Mouse (Mus musculus) cerebellum, adult 2 months (tissue): ENCODE results near the gene Add3. TPM values are rescaled to one million over a fixed set of nuclear protein-coding genes. Genes with fewer than 3 reads are reported as not detected.

ENCODE experiments used
- DNase-seq, 2 experiments: peaks; one replicate each; pipeline ENCODE4 v3.0.0; 2021
- H3K27ac ChIP-seq: fragments of 200-500 bp; 2 replicates; pipeline ENCODE4 v1.5.1; 2012; ENCODE audit warnings: low read length, control low read depth, inconsistent platforms; ENCODE audit not compliant: insufficient read depth
- H3K27me3 ChIP-seq: fragments of 200-500 bp; 2 replicates; pipeline ENCODE4 v1.6.1; 2012; ENCODE audit warnings: inconsistent platforms, mild to moderate bottlenecking, low read length, moderate library complexity; ENCODE audit not compliant: control insufficient read depth, insufficient read depth
- H3K4me1 ChIP-seq: fragments of 200-500 bp; 2 replicates; pipeline ENCODE4 v1.6.1; 2011; ENCODE audit warnings: low read length; ENCODE audit not compliant: control insufficient read depth, insufficient read depth
- H3K4me3 ChIP-seq: fragments of 200-500 bp; replicated peaks from 2 replicates; pipeline ENCODE3; 2011; ENCODE audit warnings: mild to moderate bottlenecking, low read depth, low read length, control low read depth; ENCODE audit not compliant: insufficient read depth
- CTCF ChIP-seq: fragments of 200-500 bp; IDR thresholded peaks from 2 replicates; pipeline ENCODE4 v1.5.1; 2011; ENCODE audit warnings: low read depth, mild to moderate bottlenecking, control low read depth, low read length, moderate library complexity, borderline replicate concordance; ENCODE audit not compliant: insufficient read depth
- POLR2A ChIP-seq: fragments of 200-500 bp; IDR thresholded peaks from 2 replicates; pipeline ENCODE4 v1.6.1; 2011; ENCODE audit warnings: low read length, control low read depth, borderline replicate concordance; ENCODE audit not compliant: insufficient read depth
- WGBS: fragments of 180-500 bp; shearing (Covaris S2); methylation state at CpG from one replicate; pipeline ENCODE4 v1.1.7; 2018; 5-methylcytosine and 5-hydroxymethylcytosine counted together
- polyA plus RNA-seq: library from polyadenylated mRNA; depleted of rRNA; stranded (reverse); fragments of >200 nt; gene quantifications from 2 replicates; pipeline ENCODE4 v1.2.3, GENCODE M21; 2012

Gene Add3
- polyA plus RNA-seq, 1 experiment, result 80.2 TPM

GRCm38 (mm10) chr19:53106952-53107351, 33.3 kb upstream of the Add3 start:
- H3K4me1 ChIP-seq, result no peaks in the 10 kb centered on the region
- 79% methylated on average over 7 of the region's 7 CpGs for WGBS
- TF ChIP-seq CTCF, result 0 out of 2 replicates have a peak, but pooled peaks have one; percentile 7
- no peak for TF ChIP-seq POLR2A
- no peak for DNase-seq
- no peak overlapping the region for H3K27ac ChIP-seq
- H3K27me3 ChIP-seq, result no peaks in the 10 kb centered on the region
- no peak overlapping the region for H3K4me3 ChIP-seq

GRCm38 (mm10) chr19:53107361-53108247, 32.6 kb upstream of the Add3 start:
- no peak overlapping the region for H3K27ac ChIP-seq
- H3K4me1 ChIP-seq, result no peaks in the 10 kb centered on the region
- no peak overlapping the region for H3K4me3 ChIP-seq
- 81% methylated on average over 18 of the region's 18 CpGs for WGBS
- no peak for DNase-seq
- TF ChIP-seq CTCF (no peak), POLR2A (no peak)
- H3K27me3 ChIP-seq, result no peaks in the 10 kb centered on the region

GRCm38 (mm10) chr19:53111996-53112590, 28.1 kb upstream of the Add3 start:
- DNase-seq, result peak in 1 of 2 experiments; percentile 31
- Histone ChIP-seq H3K27ac (0 out of 2 replicates have a peak overlapping the region, but pooled peaks have one; percentile 59), H3K4me3 (no peak overlapping the region), H3K4me1 (no peaks in the 10 kb centered on the region), H3K27me3 (no peaks in the 10 kb centered on the region)
- no peak for TF ChIP-seq POLR2A
- no peak for TF ChIP-seq CTCF
- 50% methylated on average over 7 of the region's 7 CpGs for WGBS

DNA sequence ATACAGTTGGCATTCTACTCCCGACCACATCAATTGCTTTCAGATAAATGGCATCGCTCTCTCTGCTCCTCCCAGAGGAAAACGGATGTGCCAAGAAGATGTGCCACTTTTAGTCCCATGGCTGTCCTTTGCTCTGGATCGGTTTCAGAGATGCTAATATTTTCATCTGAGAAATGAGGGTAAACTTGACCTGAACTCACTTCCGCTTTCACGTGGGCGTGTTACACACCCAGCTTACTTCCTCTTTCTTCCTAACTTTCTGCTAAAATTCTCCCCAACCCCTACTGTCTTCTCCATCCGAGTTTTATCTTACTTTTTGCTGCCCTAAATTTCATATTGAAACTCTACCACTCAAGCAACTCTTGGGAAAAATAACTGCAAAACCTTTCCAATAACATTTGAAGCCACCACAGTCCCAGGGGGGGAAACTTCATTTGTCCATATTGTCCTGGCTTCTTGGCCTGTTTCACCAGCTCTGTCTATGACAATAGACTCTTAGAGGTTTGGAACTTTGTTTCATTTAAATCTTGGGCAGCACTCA, 20.9 kb upstream of the Add3 start:
- no peak for DNase-seq
- Histone ChIP-seq H3K4me1 (no peaks in the 10 kb centered on the region), H3K27ac (no peak overlapping the region), H3K27me3 (no peaks in the 10 kb centered on the region), H3K4me3 (no peak overlapping the region)
- WGBS, result 67% methylated on average over 8 of the region's 8 CpGs
- TF ChIP-seq POLR2A, result no peak
- TF ChIP-seq CTCF, result no peak

DNA sequence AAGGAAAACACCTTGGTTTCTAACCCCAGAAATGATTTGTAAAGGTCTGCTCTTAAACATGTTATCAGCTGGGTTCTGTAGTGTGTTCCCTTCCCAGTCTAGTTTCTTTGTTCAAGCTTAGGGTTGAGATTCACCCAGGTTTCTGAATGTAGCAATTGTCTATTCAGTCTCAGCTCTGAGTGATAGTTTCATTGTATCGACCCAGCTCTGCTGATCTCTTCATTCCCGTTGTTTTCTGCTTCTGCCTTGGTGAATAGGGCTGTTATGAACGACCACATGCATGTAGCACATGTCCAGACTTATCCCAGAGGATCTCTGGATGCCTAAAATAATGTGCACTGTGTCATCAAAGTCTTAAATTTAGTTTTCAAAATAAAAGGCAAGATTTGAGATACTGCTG, 19.8 kb upstream of the Add3 start:
- TF ChIP-seq POLR2A (no peak), CTCF (no peak)
- Histone ChIP-seq H3K4me1 (no peaks in the 10 kb centered on the region), H3K27ac (no peak overlapping the region), H3K27me3 (no peaks in the 10 kb centered on the region), H3K4me3 (no peak overlapping the region)
- 78% methylated on average over 3 of the region's 3 CpGs for WGBS
- DNase-seq, result no peak

GRCm38 (mm10) chr19:53122641-53123241, 17.5 kb upstream of the Add3 start:
- H3K27ac ChIP-seq, result no peak overlapping the region
- H3K27me3 ChIP-seq, result no peaks in the 10 kb centered on the region
- TF ChIP-seq POLR2A (no peak), CTCF (no peak)
- no peak for DNase-seq
- WGBS, result 88% methylated on average over 6 of the region's 6 CpGs
- H3K4me1 ChIP-seq, result no peaks in the 10 kb centered on the region
- no peak overlapping the region for H3K4me3 ChIP-seq

- Histone ChIP-seq H3K27ac (no peak overlapping the region), H3K4me1 (no peaks in the 10 kb centered on the region), H3K27me3 (no peaks in the 10 kb centered on the region), H3K4me3 (no peak overlapping the region)
- TF ChIP-seq CTCF (no peak), POLR2A (no peak)
- WGBS, result 68% methylated on average over 5 of the region's 5 CpGs
- no peak for DNase-seq
These were observed 16.9 kb upstream of the Add3 start for GRCm38 (mm10) chr19:53123301-53123700.

- H3K4me1 ChIP-seq, result no peaks in the 10 kb centered on the region
- no peak overlapping the region for H3K4me3 ChIP-seq
- H3K27ac ChIP-seq, result no peak overlapping the region
- no peak for DNase-seq
- WGBS, result 82% methylated on average over 2 of the region's 2 CpGs
- no peak for TF ChIP-seq CTCF
- TF ChIP-seq POLR2A, result no peak
- no peaks in the 10 kb centered on the region for H3K27me3 ChIP-seq
These were observed 14.6 kb upstream of the Add3 start for GRCm38 (mm10) chr19:53125679-53126078.
